Mouse (Mus musculus) kidney, postnatal 4 days (tissue): ENCODE results near the gene Tex30.
"Not testable (repeated sequence)": the region's sequence is repeated elsewhere in the genome, so short reads cannot be mapped to it uniquely, and the experiment has no call there.

Source experiments
- DNase-seq, 2 experiments: peaks; one replicate each; pipeline ENCODE4 v3.0.0; 2021; ENCODE audit warnings: mixed read lengths in 2 of 2

The Tex30 gene

DNA sequence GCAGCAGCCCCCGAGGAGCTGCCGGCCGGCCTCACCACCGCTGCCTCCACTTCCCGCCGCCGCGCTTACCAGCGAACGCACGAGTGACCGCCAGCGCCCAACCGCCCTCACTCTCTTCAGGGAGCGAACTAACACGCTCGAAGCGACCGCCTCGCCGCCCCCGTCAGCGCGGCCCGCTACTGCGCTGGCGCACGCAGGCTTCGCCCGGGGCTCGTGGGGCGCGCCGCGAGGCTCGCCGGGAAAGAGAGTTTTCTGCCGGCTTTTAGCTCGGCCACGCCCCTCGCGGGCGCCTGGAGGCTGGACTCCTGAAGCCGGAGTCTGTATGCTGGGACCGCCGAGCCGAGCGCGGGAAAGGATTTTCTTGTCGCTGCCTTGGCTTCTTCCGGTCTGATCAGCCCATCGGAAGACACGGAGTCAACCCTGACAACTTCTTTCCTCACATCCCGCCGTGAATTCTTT lies at the start of gene Tex30:
Gene Tex30, minus strand, starts transcription at position 183 of the 459 bp plus-strand sequence.
- peak; percentile 95 to 97 for DNase-seq

DNA sequence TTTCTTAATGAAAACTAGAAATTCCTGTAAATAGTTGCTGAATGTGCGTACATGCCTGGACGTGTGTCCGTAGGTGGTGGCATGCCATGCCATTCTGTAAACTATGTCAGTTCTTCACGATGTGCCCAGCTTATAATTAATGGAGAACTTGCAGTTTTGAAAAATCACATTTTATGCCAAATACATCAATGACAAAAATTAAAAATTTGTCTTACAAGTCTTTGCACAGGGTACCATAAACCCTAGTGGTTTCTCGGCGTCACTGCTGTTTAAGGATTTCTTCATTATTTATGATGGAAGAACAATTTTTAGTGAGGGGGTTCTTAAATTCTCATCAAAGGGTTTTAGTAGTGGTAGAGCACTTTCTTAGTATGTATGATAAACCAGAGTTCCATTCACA lies 46.5 kb upstream of the Tex30 start:
- no peak for DNase-seq

DNA sequence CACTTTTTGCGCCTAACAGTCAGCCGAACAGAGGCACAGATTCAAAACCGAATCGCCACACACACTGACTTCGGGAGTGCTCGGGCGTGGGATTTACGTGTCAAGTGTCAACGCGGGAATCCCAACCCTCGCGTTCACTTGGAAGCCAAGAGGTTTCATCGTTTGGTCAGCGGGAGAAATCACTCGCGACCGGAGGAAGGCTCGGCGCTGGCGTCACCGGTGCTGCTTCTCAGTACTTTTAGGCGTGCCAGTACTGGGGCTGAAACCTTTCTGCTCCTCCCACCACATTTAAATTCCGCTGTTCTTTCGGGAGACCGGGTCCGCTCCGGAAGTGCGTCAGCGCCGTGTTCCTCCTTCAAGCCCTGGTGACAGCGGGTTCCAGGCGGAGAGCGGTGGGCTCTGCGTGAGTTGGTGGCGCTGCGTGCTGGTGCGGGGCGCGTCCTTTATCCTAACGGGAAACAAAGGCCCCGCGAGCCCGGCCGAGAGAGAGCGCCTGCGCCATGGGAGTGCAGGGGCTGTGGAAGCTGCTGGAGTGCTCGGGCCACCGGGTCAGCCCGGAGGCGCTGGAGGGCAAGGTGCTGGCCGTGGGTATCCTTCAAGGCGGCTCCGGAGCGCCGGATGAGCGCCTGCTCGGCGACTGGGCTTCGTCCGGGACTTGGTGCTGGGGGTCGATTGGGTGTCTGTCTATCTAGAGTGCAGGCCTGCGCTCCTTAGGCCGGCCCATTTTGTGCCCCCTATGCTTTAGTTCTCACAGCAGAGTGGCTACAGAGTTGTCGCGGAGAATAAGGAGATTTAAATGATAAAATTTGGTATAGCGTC lies 45.5 kb upstream of the Tex30 start, which contains the start of gene Ercc5:
Gene Ercc5, plus strand, starts transcription at position 182 of the 819 bp plus-strand sequence.
- DNase-seq: peak; percentile 83 to 89

DNA sequence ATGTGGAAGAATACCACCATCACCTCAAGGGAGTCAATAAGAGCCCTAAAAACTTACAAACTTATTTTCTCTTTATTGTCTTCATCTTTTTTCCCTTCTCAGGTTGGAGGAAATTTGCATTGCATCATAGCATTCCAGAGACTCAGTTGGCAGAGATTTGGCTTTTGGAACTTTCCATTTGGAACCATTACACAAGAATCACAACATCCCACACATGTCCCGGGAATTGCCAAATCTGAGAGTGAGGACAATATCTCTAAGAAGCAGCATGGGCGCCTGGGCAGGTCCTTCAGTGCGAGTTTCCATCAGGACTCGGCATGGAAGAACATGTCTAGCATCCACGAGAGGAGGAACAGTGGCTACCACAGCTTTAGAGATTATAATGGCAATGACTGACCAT lies 40.5 kb upstream of the Tex30 start:
- no peak for DNase-seq

DNA sequence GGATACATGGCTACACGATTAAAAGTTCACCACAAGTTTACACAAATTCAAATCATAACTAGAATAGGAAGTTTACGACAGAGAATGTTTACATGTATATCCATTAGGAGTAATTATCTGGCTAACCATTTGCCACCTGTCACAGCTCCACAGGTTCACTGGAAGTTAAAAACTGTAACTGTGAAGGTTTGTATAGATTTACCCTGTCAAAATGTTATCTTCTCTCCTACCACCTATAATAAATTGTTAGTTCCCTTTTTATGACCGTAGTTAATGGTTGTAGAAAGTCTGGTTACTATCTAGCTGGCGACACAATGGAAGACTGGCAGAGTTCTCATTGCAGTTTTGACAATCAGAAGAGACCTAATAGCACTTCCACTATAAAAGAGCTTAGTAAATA lies 38.0 kb upstream of the Tex30 start:
- DNase-seq: no peak

DNA sequence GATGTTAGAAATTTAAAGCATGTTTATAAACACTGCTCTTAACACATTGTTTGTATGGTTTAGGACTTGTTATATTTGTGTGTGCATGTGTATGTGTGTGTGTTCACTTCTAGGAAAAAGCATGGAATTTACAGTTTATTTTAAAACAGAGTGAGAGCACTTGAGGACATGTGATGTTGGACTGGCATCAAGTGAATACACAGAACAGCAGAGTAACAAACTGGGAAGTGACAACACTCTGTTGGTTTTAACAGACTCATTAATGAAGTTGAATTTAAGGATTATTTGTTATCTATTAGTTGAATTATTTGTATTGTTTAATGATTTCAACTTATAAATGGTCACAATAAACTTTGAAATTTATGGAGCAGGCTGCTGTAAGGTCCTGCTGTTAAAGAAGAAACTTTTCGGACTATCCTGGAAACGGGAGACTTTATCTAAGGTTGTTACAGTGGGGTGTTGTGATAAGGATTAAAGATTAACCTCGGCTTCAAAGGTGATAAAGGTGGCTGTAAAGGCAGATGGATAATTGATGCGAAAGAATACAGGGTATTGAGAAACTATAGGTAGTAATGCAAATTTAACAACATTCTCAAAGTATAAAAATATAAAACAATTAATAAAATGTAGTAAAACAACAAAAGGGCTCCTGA lies 27.8 kb upstream of the Tex30 start:
- DNase-seq: no peak

DNA sequence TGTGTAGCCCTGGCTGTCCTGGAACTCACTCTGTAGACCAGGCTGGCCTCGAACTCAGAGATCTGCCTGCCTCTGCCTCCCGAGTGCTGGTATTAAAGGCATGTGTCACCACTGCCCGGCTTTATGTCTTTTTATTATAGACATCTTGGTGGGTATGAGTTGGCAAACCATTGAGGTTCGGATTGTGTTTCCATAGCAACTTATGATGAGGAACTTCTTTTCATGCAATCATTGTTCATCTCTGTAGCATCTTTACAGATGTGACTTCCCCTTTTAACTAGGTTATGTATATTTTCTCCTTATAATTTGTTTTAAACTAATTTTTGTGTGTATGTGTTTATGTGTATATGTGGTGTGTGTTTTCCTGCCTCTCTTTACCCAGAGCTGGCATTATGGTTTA lies 23.3 kb upstream of the Tex30 start:
- no peak for DNase-seq

DNA sequence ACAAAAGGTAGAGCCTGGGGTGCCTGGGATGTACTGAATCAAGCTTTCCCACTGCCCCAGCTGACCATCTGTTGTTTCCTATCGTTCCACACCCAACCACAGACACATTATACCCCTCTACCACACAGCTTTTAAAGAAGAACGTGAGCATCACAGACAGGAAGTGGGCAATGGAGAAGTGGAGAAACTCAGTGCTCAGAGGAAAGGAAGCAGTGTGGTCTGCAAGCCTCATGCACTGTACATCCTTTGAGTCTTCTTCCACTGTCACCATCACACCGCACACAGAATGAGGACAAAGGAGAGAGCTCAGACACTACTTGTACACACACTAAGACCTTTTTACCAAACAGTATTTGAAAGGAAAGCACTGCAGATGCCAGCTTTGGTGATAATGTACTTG lies 20.0 kb upstream of the Tex30 start:
- DNase-seq: no peak

DNA sequence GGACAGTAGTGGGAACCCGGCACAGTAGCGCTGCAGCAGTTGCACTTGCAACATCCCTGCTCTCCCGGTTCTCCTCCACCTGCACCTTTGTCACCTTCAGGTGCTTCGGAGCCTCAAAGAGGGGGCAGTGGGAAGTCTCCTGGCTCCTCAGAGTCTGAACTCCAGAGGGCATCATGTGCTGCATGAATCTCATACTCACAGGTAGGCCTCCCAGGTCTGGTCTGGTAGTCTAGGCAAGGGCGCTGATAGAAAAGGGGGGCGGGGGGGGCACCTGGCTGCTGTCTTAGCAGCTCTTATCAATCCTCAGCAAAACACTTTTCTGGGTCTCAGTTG lies 17.8 kb upstream of the Tex30 start:
- DNase-seq: no peak

DNA sequence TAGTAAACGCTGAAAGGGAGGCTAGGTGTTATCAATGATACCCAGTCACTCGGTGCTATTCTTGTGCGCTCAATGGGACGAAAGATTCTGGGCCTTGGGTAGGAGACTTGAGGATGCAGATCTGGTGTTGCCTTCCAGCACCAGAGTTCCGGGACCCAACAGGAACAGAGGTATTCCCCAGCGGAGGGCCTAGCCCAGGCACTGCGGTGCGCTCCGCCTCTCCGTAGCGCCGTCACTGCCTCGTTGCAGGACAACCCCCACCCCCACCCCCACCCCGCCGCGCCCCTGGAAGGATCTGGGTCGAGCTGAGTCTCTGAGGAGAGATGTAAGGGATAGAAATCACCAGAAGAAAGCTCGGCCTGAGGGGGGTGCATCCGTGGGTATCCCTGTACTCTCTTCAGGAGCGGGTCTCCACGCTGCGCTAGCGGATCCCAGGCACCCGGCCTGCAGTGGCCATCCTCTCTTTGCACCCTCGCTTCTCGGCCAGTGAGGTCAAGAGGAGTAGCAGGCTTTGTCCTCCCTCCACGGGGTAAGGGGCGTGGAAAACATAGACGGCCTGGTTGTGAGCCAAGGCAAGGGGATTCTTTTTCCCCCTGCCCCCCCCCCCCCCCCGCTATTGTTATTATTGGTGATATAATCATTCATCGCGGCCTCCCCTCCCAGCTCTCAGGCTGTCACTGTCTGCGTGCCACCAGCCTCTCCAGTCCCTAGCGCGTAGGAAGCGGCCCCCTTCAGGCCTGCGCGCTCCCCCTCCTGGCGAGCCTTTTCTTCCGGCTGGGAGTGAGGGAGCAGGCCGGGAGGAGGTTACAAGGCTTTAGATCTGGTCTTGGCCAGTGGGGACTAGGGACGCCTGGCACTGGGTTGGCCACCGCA lies 17.2 kb upstream of the Tex30 start:
- peak; percentile 89 to 92 for DNase-seq

DNA sequence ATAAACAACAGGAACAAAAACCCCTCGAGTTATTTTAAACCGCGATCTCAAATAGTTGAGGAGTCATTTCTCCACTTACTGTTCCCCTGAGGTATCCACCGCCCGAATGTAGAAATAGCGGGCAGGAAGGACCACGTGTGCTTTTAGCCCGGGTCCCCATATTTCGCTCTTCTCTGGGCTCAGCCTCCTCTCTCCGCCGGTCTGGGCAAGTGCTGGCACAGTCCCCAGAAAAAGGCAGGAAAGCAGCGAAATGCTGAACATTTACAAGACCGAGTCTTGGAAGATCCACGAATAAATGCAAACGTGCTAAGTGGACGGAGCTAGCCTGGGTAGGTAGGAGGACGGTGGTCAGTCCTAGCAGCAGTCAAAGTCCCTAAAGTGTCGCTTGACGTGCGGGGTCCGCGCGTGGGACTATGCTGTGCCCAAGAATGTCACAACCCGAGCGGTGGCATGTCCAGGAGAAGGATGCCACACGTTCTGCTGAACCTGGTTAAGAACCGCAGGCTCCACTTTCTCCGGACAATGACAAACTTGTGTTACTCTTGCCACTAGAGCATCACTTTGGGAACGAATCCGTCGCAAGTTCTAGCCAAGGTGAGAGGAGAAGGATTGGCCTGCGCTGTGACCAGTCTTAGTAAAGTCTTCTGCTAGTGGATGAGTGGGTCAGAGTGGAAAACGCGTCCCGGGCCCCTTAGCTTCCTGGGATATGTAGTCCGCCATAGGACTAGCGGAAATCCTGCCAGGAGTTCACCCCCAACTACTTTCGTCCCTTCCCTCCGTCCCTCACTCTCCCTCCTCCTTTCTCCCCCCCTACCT lies 16.2 kb upstream of the Tex30 start, which contains the start of the genes Kdelc1 and Bivm:
Gene Kdelc1, minus strand, starts transcription at position 570 of the 816 bp plus-strand sequence.
Gene Bivm, plus strand, starts transcription at position 719 of the 816 bp plus-strand sequence.
- DNase-seq: peak; percentile 86 to 93

DNA sequence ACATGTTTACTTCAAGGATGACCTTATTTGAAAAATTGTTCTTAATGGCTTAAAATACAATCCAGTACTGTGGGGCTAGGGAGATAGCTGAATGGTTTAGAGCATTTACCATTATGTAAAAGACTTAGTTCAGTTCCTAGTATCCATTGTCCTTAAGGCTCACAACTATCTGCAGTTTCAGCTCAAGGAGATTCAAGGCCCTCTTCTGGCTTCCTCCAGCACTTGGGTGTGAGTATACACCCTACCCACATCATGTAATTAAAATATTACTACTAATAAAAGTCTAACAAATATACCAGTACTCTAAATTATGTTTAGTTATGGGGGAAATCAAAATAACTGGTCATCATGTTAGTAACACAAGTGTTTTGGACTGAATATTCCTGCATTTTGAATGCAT lies 15.3 kb upstream of the Tex30 start:
- DNase-seq: no peak

DNA sequence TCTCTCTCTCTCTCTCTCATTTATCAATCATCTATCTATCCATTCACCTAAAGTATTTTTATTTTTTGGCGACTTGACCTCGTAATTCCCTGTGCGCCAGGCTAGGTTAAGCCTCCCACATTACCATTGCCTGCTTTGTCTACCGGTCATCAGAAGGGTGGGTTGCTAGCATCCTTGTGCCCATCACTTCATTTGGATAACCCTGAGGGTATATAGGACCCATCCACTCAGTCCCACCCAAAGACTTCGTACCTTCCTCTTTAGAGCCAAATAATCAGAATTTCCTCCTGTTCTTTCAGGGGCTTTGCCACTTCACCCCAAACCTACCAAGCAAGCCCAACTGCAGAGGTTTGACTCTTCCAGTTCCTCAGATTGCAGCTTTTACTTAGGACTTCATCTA lies 698 bp upstream of the Tex30 start:
- peak in 1 of 2 experiments; percentile 7 for DNase-seq

DNA sequence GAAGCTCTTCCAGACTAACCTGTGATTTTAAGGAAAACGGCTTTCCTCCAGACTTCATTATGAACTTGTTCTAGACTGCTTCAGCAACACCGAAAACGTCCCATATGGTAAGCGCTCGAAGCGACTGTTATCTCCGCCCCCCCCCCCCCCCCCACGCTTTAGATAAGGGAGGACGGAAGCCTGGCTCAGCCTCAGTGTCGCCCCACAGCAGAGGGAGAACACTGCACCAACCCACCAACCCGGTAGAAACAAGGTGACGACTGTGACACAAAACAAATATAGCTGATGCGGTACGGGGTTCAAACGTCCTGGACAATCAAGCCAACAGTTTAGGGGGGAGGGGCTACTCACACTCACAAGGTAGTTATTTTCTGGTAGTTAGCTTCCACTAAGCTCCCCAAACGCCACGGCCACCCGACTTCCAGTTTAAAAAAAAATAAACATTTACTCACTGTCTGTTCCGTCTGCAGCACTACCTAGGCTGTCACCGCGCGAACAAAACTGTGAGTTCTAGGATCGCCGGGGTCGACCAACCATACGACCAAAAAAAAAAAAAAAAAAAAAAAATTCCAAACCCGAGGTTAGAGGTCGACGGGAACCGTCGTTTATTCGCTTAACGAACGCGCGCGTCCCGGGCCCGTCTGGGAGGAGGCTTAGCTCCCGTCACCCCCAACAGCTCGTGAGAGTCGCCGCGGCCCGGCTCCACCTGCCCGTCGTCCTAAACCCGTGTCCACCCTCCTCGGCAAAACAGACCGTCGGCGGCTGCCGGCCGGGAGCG lies 604 bp downstream of the Tex30 start:
- DNase-seq: peak; percentile 33 to 60

DNA sequence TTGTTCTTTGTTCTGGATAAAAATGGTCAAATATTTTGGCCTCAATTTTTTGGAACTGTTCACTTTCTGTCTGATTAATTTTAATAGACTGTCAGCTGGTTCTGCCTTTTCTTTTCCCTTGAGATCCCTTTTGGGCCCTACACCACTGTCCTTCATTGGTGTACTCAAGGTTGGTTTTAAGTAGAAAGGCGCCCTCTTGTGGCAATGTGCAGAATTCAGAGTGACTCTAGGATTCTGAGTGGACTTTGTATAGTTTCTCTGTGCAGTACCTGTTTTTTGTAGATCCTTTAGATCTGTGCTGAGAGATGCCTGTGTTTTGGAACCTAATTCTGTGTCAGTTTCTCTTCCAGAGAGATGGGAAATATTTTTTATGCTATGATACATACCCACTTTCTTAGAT lies 37.6 kb downstream of the Tex30 start:
- DNase-seq: peak; percentile 67 to 72

DNA sequence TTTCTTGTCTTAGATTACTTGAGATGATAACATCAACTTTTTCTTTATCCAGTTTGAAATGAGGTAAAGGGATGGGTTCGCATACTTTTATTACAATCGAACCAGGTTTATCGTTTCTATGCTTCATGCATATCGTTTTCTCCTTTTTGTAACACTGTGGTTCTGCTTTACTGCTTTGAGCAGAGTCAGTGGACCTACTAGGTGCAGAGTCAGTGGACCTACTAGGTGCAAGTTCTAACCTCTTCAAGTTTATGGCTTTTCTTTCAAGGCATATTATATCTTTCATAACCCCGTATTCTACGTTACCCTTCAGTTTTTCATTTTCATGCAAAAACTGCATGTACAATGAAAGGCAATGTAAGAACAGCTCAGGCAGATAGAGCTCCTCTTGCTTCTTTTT lies 38.8 kb downstream of the Tex30 start:
- DNase-seq: no peak

DNA sequence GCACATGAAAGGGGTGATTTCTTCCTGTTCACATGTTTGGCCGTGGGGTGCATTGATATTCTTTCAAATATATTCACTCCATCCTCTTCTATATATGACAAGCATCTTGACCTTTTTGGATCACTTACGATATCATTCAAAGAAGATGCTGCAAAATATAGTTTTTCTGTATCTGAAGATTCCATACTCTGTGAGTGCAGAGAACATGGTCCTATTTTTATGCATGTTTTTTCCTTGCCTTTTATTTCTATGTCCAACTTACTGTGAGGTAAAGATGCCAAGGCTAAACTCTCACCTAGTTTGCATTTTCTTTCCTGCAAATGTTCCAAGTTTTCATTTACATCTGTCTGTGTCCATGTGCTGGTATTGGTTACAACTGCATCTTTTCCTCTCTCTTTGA lies 40.4 kb downstream of the Tex30 start, which contains the start of gene Gm8251:
Gene Gm8251, minus strand, starts transcription at position 101 of the 400 bp plus-strand sequence.
- DNase-seq: no peak

DNA sequence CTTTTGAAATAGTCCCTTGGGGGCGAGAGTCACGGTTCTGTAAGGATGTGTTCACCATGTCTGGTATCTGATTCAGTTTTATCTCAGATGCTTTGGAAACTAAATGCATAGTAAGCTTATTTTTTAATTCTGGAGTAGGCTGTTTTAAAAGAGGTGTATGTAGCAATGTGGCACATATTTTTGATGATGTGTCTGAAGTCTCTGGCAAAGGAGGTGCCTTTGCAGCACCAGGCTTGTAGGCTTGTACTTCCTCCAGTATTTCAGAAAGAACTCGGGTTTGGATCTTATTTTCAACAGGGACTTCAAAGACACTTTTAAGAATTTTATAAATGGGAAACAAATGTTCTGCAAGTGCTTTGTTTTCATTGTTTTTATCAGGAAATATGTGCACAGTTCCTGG lies 44.4 kb downstream of the Tex30 start:
- DNase-seq: no peak

DNA sequence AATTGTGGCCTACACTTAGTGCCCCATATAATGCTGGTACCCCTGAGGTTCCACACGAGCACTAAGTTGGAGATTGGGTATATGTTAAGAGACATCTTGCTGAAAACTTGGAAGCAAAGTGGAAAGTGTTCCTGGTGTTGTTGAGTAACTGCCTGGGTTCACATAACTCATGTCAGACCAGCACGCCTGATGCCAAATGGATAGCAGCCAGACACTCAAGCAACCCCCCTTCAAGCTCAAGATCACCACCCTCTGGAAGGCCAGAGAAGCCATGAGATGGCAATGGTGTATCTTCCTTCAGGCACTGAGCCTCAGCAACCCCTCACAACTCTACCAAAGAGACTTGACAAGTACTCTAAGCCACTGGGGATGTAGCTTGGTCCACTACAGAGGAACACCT lies 55.7 kb downstream of the Tex30 start:
- peak in 1 of 2 experiments; percentile 6 for DNase-seq

DNA sequence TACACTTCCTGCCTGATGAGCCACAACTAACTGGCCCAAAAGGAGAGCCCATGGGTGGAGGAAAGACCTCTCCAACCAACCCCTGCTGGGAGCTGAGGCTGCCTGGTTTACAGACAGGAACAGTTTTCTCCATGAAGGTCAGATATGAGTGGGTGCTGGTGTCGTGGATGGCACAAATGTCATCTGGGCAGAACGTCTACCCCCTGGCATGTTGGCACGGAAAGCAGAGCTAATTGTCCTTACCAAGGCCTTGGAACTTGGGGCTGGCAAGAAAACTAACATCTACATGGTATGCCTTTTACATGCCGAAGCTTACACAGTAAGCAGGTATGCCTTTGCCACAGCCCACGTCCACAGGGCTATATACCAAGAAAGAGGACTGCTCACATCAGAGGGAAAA lies 56.6 kb downstream of the Tex30 start:
- DNase-seq: not testable (repeated sequence)

DNA sequence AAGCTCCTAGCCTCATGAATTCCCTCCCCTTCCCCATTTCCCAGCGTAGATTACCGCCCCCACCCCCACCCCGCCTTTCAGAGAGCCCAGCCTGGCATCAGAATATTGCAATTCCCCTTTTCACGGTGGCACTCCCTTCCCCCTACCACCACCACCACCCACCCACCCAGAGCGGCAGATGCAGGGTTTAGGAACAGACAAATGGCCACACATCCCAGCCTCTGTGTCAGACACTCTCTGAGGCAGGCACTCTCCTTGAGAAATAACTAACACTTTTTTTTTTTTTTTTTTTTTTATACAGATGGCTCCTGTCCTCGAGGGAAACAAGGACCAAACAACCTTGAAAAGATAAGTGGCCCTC lies 59.7 kb downstream of the Tex30 start:
- no peak for DNase-seq
